Mouse (Mus musculus) bone marrow, adult 2 months (tissue): ENCODE data around the gene Pard3.

Experiments used
- CTCF ChIP-seq: fragments of 200-500 bp; IDR thresholded peaks from 2 replicates; pipeline ENCODE4 v1.5.1; 2011; ENCODE audit warnings: low read length, control low read depth; ENCODE audit not compliant: control insufficient read depth, insufficient read depth
- POLR2A ChIP-seq: fragments of 200-500 bp; IDR thresholded peaks from 2 replicates; pipeline ENCODE4 v1.6.1; 2011; ENCODE audit warnings: low read depth, mild to moderate bottlenecking, control low read depth, low read length, borderline replicate concordance; ENCODE audit not compliant: control insufficient read depth

DNA sequence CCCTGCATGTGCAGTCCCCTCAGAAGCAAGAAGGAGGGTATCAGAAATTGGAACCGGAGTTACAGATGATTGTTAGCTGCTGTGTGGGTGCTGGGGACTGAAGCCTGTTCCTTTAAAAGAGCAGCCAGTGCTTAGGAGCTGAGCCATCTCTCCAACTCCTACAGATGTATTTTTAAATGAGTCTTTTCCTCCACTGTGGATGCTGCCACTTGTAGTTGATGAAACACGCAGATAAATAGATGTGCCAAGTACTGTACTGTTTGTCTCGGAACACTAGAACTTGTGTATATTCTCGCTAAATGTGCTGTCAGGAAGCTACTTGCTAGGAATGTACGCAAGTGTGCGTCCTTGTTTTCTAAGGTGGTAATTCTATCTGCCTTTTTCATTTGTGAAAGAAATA, 110.7 kb downstream of the Pard3 start:
- no peak for TF ChIP-seq POLR2A
- TF ChIP-seq CTCF = no peak
